Mouse (Mus musculus): ENCODE measurements around the gene Dnase1l1.

GRCm38 (mm10) chrX:74273422-74274322 lies 8.5 kb downstream of the Dnase1l1 start:
- no peak for TF ChIP-seq CTCF (conservative IDR thresholded peaks at IDR 0.05; ENCODE audit: low read length)
- TF ChIP-seq NANOG (IDR thresholded peaks at IDR 0.05; ENCODE audit: borderline replicate concordance, low read length): no peak
- no peak for TF ChIP-seq POU5F1 (IDR thresholded peaks at IDR 0.05; ENCODE audit: borderline replicate concordance, low read length)
